Mouse (Mus musculus): ENCODE results near the gene Atic. TPM values are rescaled to one million over a fixed set of nuclear protein-coding genes. Genes with fewer than 3 reads are reported as not detected.

Atic gene
- total RNA-seq, 1 experiment = 127 TPM

DNA sequence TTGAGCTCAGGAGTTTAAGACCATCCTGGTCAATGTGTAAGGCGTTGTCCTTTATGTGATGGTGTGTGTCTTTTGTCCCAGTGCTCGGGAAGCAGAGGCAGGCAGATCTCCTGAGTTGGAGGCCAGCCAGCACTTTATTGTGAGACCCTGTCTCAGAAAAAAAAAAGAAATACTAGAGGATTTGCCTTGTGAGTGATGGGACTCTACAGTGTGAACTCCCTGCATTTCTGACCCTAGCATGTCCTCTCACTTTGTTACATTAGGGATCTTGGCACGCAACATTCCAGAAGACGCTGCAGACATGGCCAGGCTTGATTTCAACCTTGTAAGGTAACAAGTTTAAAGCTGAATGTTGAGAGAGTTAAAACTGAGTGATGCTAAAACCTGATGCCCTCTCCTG is 3.7 kb downstream of the Atic start:
- no peak overlapping the region for H3K27ac ChIP-seq (ENCODE audit: insufficient read depth, low read depth, low read length, poor library complexity, severe bottlenecking)
- no peak overlapping the region for H3K4me3 ChIP-seq (ENCODE audit: insufficient read depth in 1 of 2, low read depth in 1 of 2, low read length in 2 of 2, poor library complexity in 1 of 2, severe bottlenecking in 1 of 2)
- H3K9ac ChIP-seq (ENCODE audit: insufficient read depth, low read depth, low read length, poor library complexity, severe bottlenecking) = no peak overlapping the region
- TF ChIP-seq MAFK (IDR thresholded peaks at IDR 0.05; ENCODE audit: insufficient read depth, low read depth, low read length) (no peak), HCFC1 (IDR thresholded peaks at IDR 0.05; ENCODE audit: borderline replicate concordance, insufficient read depth, low read length) (no peak), ZC3H11A (IDR thresholded peaks at IDR 0.05; ENCODE audit: borderline replicate concordance, low read depth, low read length) (no peak), ZNF384 (IDR thresholded peaks at IDR 0.05; ENCODE audit: low read depth, low read length) (no peak), CHD2 (IDR thresholded peaks at IDR 0.05; ENCODE audit: low read depth, low read length) (no peak)
- H3K4me1 ChIP-seq (ENCODE audit: control insufficient read depth in 2 of 2, insufficient read depth in 2 of 2, low read length in 2 of 2, poor library complexity in 1 of 2) = 0 out of 4 replicates have a peak, but pooled peaks cover 2 to 3% of the 10 kb centered on the region in 2 experiments
- peaks cover 40% of the 10 kb centered on the region for H3K36me3 ChIP-seq (ENCODE audit: control insufficient read depth, insufficient read depth, low read length, poor library complexity, severe bottlenecking)
- in situ Hi-C loops (cut with MboI; ENCODE audit: low sequenced_read_pairs in 2 of 2, unreplicated experiment in 2 of 2) = no loop called here
- no peak for DNase-seq (ENCODE audit: low read depth, low spot score)
- H3K9me3 ChIP-seq (ENCODE audit: control insufficient read depth, insufficient read depth, low read depth, low read length) = no peaks in the 10 kb centered on the region

DNA sequence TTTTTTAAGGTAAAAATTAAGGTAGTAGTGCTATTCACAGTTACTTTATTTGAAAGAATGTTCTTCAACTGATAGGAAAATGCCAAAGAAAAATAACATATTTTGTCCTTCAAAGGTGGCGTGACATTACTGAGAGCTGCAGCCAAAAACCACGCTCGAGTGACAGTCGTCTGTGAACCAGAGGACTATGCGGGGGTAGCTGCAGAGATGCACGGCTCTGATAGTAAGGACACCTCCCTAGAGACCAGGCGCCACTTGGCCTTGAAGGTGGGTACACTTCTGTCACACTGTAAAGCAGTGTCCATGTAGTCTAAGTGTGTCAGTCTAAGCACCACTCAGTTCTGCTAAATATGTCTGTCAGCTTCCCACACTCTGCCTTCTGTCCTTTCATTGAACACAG is 7.3 kb downstream of the Atic start:
- in situ Hi-C loops (cut with MboI; ENCODE audit: low sequenced_read_pairs in 2 of 2, unreplicated experiment in 2 of 2) = no loop called here
- peaks cover 69% of the 10 kb centered on the region for H3K36me3 ChIP-seq (ENCODE audit: control insufficient read depth, insufficient read depth, low read length, poor library complexity, severe bottlenecking)
- TF ChIP-seq ZNF384 (IDR thresholded peaks at IDR 0.05; ENCODE audit: low read depth, low read length) = no peak
- TF ChIP-seq ZC3H11A (IDR thresholded peaks at IDR 0.05; ENCODE audit: borderline replicate concordance, low read depth, low read length) = no peak
- no peak for TF ChIP-seq MAFK (IDR thresholded peaks at IDR 0.05; ENCODE audit: insufficient read depth, low read depth, low read length)
- TF ChIP-seq HCFC1 (IDR thresholded peaks at IDR 0.05; ENCODE audit: borderline replicate concordance, insufficient read depth, low read length) = no peak
- no peak for TF ChIP-seq CHD2 (IDR thresholded peaks at IDR 0.05; ENCODE audit: low read depth, low read length)

DNA sequence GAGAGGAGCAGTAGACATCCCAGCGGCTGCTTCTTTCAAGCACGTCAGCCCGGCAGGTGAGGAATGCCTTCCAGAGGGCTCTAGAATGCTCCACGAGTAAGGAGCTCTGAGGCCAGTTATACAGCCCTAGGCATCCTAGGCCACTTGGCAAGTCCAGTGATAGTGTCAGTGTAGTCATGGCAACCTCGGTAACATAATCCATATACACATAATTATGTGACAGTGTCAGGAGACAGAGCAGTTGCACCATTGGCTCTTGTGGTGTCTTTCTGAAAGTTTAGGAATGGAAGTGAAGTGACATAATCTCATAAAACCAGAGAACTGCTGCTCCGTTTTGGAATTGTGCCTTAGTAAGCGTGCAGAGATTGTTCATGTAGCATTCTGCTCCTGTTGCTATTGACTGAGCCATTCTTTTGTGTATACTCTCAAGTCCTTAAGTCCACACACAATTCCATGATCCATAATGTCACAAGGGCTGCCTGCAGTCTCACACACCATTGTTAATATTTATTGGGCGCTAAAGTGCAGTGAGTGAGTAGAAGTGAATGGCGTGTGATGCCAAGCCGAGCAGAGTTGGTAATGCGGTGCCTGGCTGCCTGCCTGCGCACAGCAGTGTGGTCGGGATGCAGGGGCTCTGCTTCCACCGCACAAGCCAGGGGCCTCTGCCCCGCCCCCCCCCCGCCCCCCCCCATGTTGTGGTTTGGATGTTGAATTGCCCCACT is 11.1 kb downstream of the Atic start:
- DNase-seq (ENCODE audit: low read depth, low spot score) = no peak
- in situ Hi-C loops (cut with MboI; ENCODE audit: low sequenced_read_pairs in 2 of 2, unreplicated experiment in 2 of 2) = no loop called here
- Histone ChIP-seq H3K36me3 (ENCODE audit: control insufficient read depth, insufficient read depth, low read length, poor library complexity, severe bottlenecking) (peaks cover 74% of the 10 kb centered on the region), H3K9ac (ENCODE audit: insufficient read depth, low read depth, low read length, poor library complexity, severe bottlenecking) (no peak overlapping the region), H3K4me1 (ENCODE audit: control insufficient read depth in 2 of 2, insufficient read depth in 2 of 2, low read length in 2 of 2, poor library complexity in 1 of 2) (peaks cover 0 to 7% of the 10 kb centered on the region in 2 experiments; a peak in 1 of 4 replicates), H3K9me3 (ENCODE audit: control insufficient read depth, insufficient read depth, low read depth, low read length) (no peaks in the 10 kb centered on the region), H3K27ac (ENCODE audit: insufficient read depth, low read depth, low read length, poor library complexity, severe bottlenecking) (no peak overlapping the region), H3K4me3 (ENCODE audit: insufficient read depth in 1 of 2, low read depth in 1 of 2, low read length in 2 of 2, poor library complexity in 1 of 2, severe bottlenecking in 1 of 2) (no peak overlapping the region)
- TF ChIP-seq MAFK (IDR thresholded peaks at IDR 0.05; ENCODE audit: insufficient read depth, low read depth, low read length) (no peak), HCFC1 (IDR thresholded peaks at IDR 0.05; ENCODE audit: borderline replicate concordance, insufficient read depth, low read length) (no peak), ZC3H11A (IDR thresholded peaks at IDR 0.05; ENCODE audit: borderline replicate concordance, low read depth, low read length) (no peak), CHD2 (IDR thresholded peaks at IDR 0.05; ENCODE audit: low read depth, low read length) (no peak), ZNF384 (IDR thresholded peaks at IDR 0.05; ENCODE audit: low read depth, low read length) (no peak)

More for the DNA sequence above, 7.3 kb downstream of the Atic start:
- H3K9me3 ChIP-seq (ENCODE audit: control insufficient read depth, insufficient read depth, low read depth, low read length) = no peaks in the 10 kb centered on the region
- no peak overlapping the region for H3K4me3 ChIP-seq (ENCODE audit: insufficient read depth in 1 of 2, low read depth in 1 of 2, low read length in 2 of 2, poor library complexity in 1 of 2, severe bottlenecking in 1 of 2)
- no peak for DNase-seq (ENCODE audit: low read depth, low spot score)
- H3K27ac ChIP-seq (ENCODE audit: insufficient read depth, low read depth, low read length, poor library complexity, severe bottlenecking) = no peak overlapping the region
- H3K9ac ChIP-seq (ENCODE audit: insufficient read depth, low read depth, low read length, poor library complexity, severe bottlenecking) = no peak overlapping the region
- H3K4me1 ChIP-seq (ENCODE audit: control insufficient read depth in 2 of 2, insufficient read depth in 2 of 2, low read length in 2 of 2, poor library complexity in 1 of 2) = peaks cover 0 to 2% of the 10 kb centered on the region in 2 experiments; a peak in 1 of 4 replicates

DNA sequence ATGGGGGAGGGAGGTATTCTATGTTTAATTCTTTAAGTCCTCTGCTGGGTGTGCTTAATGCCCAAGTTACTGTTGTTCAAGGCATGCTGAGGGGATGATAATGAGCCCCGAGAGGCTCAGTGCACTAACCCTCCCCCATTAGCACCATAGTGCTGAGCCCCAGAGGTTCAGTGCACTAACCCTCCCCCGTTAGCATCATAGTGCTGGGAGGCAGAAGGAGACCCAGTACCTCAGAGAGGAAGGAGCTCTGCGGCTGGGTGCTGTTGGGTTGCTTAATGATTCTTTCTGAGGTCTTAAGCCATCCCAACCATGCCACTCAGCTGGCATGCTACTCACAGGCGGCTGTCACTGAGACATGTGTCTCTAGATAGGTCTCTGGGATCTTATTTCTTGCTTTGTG is 13.2 kb downstream of the Atic start:
- Histone ChIP-seq H3K36me3 (ENCODE audit: control insufficient read depth, insufficient read depth, low read length, poor library complexity, severe bottlenecking) (peaks cover 70% of the 10 kb centered on the region), H3K4me1 (ENCODE audit: control insufficient read depth in 2 of 2, insufficient read depth in 2 of 2, low read length in 2 of 2, poor library complexity in 1 of 2) (peaks cover 0 to 7% of the 10 kb centered on the region in 2 experiments; a peak in 1 of 4 replicates), H3K4me3 (ENCODE audit: insufficient read depth in 1 of 2, low read depth in 1 of 2, low read length in 2 of 2, poor library complexity in 1 of 2, severe bottlenecking in 1 of 2) (no peak overlapping the region), H3K27ac (ENCODE audit: insufficient read depth, low read depth, low read length, poor library complexity, severe bottlenecking) (no peak overlapping the region), H3K9ac (ENCODE audit: insufficient read depth, low read depth, low read length, poor library complexity, severe bottlenecking) (no peak overlapping the region), H3K9me3 (ENCODE audit: control insufficient read depth, insufficient read depth, low read depth, low read length) (no peaks in the 10 kb centered on the region)
- TF ChIP-seq MAFK (IDR thresholded peaks at IDR 0.05; ENCODE audit: insufficient read depth, low read depth, low read length) (no peak), HCFC1 (IDR thresholded peaks at IDR 0.05; ENCODE audit: borderline replicate concordance, insufficient read depth, low read length) (no peak), CHD2 (IDR thresholded peaks at IDR 0.05; ENCODE audit: low read depth, low read length) (no peak), ZC3H11A (IDR thresholded peaks at IDR 0.05; ENCODE audit: borderline replicate concordance, low read depth, low read length) (no peak), ZNF384 (IDR thresholded peaks at IDR 0.05; ENCODE audit: low read depth, low read length) (no peak)
- no peak for DNase-seq (ENCODE audit: low read depth, low spot score)
- in situ Hi-C loops (cut with MboI; ENCODE audit: low sequenced_read_pairs in 2 of 2, unreplicated experiment in 2 of 2) = loop anchor here in 1 of 2 experiments (10.0 kb wide), 1 partner anchor 55 kb away; no protein-coding TSS in a partner anchor
